Mouse (Mus musculus): ENCODE measurements around the gene Syde2.

Gene Syde2

DNA sequence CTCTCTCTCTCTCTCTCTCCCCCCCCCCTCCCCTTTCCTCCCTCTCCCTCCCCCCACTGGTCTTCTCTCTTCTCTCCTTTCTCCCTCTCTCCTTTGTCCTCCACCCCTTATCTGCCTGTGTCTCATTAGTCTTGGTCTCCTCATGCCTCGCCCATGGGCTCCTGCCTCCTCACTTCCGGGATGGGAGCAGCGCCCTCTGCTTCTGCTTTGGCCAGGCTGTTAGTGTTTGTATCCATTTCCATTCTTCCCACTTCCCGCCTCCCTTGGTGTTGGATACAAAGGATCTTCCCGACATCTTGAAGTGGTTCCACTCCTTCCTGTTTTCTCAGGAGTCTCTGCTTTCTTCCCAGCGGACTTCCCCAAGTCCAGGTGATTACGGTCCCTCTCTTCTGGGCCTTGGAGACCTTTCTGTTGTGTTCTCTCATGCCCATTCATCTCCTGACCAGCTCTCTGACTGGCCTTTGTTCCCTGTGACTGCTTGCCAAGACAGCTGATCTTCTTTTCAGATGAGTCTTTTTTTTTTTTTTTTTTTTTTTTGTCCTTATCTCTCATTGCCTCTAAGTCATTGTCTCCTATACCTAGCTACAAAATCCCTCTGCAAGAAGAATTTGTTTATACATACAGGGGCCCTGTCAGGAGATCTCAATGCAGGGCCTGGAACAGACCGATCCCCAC is 24.0 kb downstream of the Syde2 start:
- peaks cover 48% of the 10 kb centered on the region for H3K4me1 ChIP-seq (replicated peaks; ENCODE audit: low read depth, low read length)
- H3K27me3 ChIP-seq (ENCODE audit: insufficient read depth, low read length): no peaks in the 10 kb centered on the region
- H3K4me3 ChIP-seq (replicated peaks; ENCODE audit: low read length): no peak overlapping the region
- peaks cover 29% of the 10 kb centered on the region for H3K36me3 ChIP-seq (ENCODE audit: insufficient read depth, low read length)
- TF ChIP-seq NANOG (IDR thresholded peaks at IDR 0.05; ENCODE audit: borderline replicate concordance, low read length) (no peak), POU5F1 (IDR thresholded peaks at IDR 0.05; ENCODE audit: borderline replicate concordance, low read length) (no peak), CTCF (conservative IDR thresholded peaks at IDR 0.05; ENCODE audit: low read length) (no peak)
- H3K9me3 ChIP-seq (ENCODE audit: low read length): no peaks in the 10 kb centered on the region

DNA sequence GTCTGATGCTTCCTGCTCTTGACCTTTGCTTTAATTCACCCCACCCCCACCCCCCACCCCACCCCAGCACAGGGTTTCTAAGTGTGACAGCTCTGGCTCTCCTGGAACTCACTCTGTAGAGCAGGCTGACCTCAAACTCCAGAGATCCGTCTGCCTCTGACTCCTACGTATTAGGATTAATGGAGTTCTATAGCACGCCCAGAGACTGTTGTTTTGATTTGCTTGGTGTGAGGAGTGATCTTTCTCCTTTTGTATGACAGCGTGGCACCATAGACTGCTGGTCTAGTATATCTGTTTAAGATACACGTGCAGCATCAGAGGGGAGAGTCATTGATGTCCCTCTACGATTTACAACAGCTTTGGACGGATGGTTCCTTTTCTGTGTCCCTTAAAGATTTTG is 25.8 kb downstream of the Syde2 start:
- H3K36me3 ChIP-seq (ENCODE audit: insufficient read depth, low read length): peaks cover 19% of the 10 kb centered on the region
- H3K27me3 ChIP-seq (ENCODE audit: insufficient read depth, low read length): no peaks in the 10 kb centered on the region
- H3K9me3 ChIP-seq (ENCODE audit: low read length): no peaks in the 10 kb centered on the region

GRCm38 (mm10) chr3:146014321-146014720 is 26.7 kb downstream of the Syde2 start:
- Histone ChIP-seq H3K4me3 (replicated peaks; ENCODE audit: low read length) (no peak overlapping the region), H3K36me3 (ENCODE audit: insufficient read depth, low read length) (peaks cover 16% of the 10 kb centered on the region), H3K4me1 (replicated peaks; ENCODE audit: low read depth, low read length) (peaks cover 40% of the 10 kb centered on the region), H3K9me3 (ENCODE audit: low read length) (no peaks in the 10 kb centered on the region), H3K27me3 (ENCODE audit: insufficient read depth, low read length) (no peaks in the 10 kb centered on the region)
- TF ChIP-seq NANOG (IDR thresholded peaks at IDR 0.05; ENCODE audit: borderline replicate concordance, low read length) (no peak), CTCF (conservative IDR thresholded peaks at IDR 0.05; ENCODE audit: low read length) (no peak), POU5F1 (IDR thresholded peaks at IDR 0.05; ENCODE audit: borderline replicate concordance, low read length) (no peak)

More for the DNA sequence above, 25.8 kb downstream of the Syde2 start:
- peaks cover 43% of the 10 kb centered on the region for H3K4me1 ChIP-seq (replicated peaks; ENCODE audit: low read depth, low read length)
- TF ChIP-seq NANOG (IDR thresholded peaks at IDR 0.05; ENCODE audit: borderline replicate concordance, low read length): no peak
- H3K4me3 ChIP-seq (replicated peaks; ENCODE audit: low read length): no peak overlapping the region

- Histone ChIP-seq H3K4me3 (replicated peaks; ENCODE audit: low read length) (peak overlapping the region; percentile 41), H3K9me3 (ENCODE audit: low read length) (no peaks in the 10 kb centered on the region), H3K36me3 (ENCODE audit: insufficient read depth, low read length) (peaks cover 21% of the 10 kb centered on the region), H3K4me1 (replicated peaks; ENCODE audit: low read depth, low read length) (peaks cover 17% of the 10 kb centered on the region), H3K27me3 (ENCODE audit: insufficient read depth, low read length) (no peaks in the 10 kb centered on the region)
- TF ChIP-seq CTCF (conservative IDR thresholded peaks at IDR 0.05; ENCODE audit: low read length) (no peak), POU5F1 (IDR thresholded peaks at IDR 0.05; ENCODE audit: borderline replicate concordance, low read length) (no peak), NANOG (IDR thresholded peaks at IDR 0.05; ENCODE audit: borderline replicate concordance, low read length) (no peak)
These were observed 29.3 kb downstream of the Syde2 start for GRCm38 (mm10) chr3:146016979-146017378.

DNA sequence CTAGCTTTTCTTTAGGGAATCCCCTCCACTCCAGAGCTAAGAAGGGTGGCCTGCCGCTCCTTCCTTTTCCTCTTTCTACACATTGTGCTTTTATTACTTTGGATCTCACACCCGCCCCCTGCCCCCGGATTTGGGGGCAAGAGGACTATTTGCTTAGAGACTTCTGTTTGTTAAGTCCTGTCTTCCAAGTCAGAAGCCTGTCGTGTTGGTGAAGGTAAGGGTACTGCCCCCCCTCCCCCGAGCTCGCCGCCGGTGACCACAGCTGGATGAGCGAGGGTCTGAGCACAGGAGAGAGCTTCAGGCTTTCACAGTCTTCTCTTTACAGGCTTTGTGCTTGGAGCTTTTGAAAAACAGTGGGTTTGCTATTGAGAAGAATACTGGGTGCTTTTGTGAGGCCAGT is 29.9 kb downstream of the Syde2 start:
- Histone ChIP-seq H3K4me1 (replicated peaks; ENCODE audit: low read depth, low read length) (peaks cover 16% of the 10 kb centered on the region; the same call in 1 of the 2 replicates), H3K4me3 (replicated peaks; ENCODE audit: low read length) (no peak overlapping the region), H3K36me3 (ENCODE audit: insufficient read depth, low read length) (peaks cover 21% of the 10 kb centered on the region), H3K9me3 (ENCODE audit: low read length) (no peaks in the 10 kb centered on the region), H3K27me3 (ENCODE audit: insufficient read depth, low read length) (no peaks in the 10 kb centered on the region)
- no peak for TF ChIP-seq NANOG (IDR thresholded peaks at IDR 0.05; ENCODE audit: borderline replicate concordance, low read length)
- TF ChIP-seq CTCF (conservative IDR thresholded peaks at IDR 0.05; ENCODE audit: low read length): no peak
- TF ChIP-seq POU5F1 (IDR thresholded peaks at IDR 0.05; ENCODE audit: borderline replicate concordance, low read length): no peak

DNA sequence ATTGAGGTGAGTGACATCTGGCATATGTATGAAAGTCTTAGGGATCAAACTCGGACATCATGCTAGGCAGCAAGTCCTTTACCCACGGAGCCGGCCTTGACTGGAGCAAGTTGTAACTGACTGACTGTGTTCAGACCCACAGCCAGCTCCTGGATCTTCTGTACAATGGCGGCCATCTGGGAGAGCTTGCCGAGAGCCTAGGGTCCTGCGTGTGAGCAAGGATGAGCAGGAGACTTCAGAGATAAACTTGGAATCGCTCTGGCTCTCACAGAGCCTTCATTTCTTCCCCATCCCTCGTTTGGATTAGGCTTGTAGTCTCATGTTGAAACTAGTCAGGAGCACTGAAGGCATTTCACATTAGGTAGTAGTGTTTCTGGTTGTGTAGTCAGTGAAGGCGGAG is 34.6 kb downstream of the Syde2 start:
- no peak overlapping the region for H3K4me3 ChIP-seq (replicated peaks; ENCODE audit: low read length)
- H3K36me3 ChIP-seq (ENCODE audit: insufficient read depth, low read length): peaks cover 5% of the 10 kb centered on the region
- peaks cover 11% of the 10 kb centered on the region for H3K9me3 ChIP-seq (ENCODE audit: low read length)
- H3K4me1 ChIP-seq (replicated peaks; ENCODE audit: low read depth, low read length): peaks cover 14% of the 10 kb centered on the region
- TF ChIP-seq CTCF (conservative IDR thresholded peaks at IDR 0.05; ENCODE audit: low read length) (no peak), POU5F1 (IDR thresholded peaks at IDR 0.05; ENCODE audit: borderline replicate concordance, low read length) (no peak), NANOG (IDR thresholded peaks at IDR 0.05; ENCODE audit: borderline replicate concordance, low read length) (no peak)
- H3K27me3 ChIP-seq (ENCODE audit: insufficient read depth, low read length): no peaks in the 10 kb centered on the region

DNA sequence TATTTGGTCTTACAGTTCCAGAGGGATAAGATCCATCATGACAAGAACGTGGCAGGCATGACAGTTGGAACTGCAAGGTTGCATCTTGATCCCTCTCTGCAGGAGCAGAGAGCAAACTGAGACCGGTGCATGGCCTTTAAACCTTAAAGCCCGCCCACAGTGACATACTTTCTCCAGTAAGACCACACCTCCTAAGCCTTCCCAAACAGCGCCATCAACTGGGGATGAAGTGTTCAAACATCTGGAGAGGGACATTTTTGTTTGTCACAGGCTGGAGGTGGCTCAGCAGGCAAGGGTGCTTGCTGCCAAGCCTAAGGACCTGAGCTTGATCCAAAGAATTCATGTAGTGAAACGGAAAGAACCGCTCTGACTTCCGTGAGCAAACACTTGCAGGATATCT is 37.1 kb downstream of the Syde2 start:
- Histone ChIP-seq H3K9me3 (ENCODE audit: low read length) (peaks cover 17% of the 10 kb centered on the region), H3K36me3 (ENCODE audit: insufficient read depth, low read length) (peaks cover 3% of the 10 kb centered on the region)
- no peak; the same call in 1 of the 2 replicates for TF ChIP-seq CTCF (conservative IDR thresholded peaks at IDR 0.05; ENCODE audit: low read length)
- TF ChIP-seq POU5F1 (IDR thresholded peaks at IDR 0.05; ENCODE audit: borderline replicate concordance, low read length): no peak
- TF ChIP-seq NANOG (IDR thresholded peaks at IDR 0.05; ENCODE audit: borderline replicate concordance, low read length): no peak

DNA sequence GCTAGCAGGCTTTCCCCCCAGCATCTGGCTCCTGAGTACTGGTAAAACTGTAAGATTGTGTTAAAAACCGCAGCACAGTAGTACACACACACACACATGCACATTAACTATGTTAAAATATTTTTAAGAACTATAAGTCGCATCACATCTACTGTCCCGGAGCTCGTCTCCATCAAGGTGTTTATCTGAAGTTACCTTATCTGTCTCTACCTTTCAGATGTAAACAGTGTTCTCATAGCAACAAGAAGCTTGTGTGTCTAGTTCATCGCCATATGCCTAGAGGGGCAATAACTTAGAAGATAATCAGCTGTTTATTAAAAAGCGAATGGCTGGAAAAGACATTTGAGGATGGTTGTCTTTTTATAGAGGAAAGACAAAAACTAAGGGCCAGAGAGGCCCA is 37.8 kb downstream of the Syde2 start:
- no peak overlapping the region for H3K4me3 ChIP-seq (replicated peaks; ENCODE audit: low read length)
- peaks cover 20% of the 10 kb centered on the region for H3K4me1 ChIP-seq (replicated peaks; ENCODE audit: low read depth, low read length)
- no peak for TF ChIP-seq POU5F1 (IDR thresholded peaks at IDR 0.05; ENCODE audit: borderline replicate concordance, low read length)
- no peak for TF ChIP-seq CTCF (conservative IDR thresholded peaks at IDR 0.05; ENCODE audit: low read length)
- no peak for TF ChIP-seq NANOG (IDR thresholded peaks at IDR 0.05; ENCODE audit: borderline replicate concordance, low read length)
- peaks cover 17% of the 10 kb centered on the region for H3K9me3 ChIP-seq (ENCODE audit: low read length)
- H3K27me3 ChIP-seq (ENCODE audit: insufficient read depth, low read length): no peaks in the 10 kb centered on the region
- no peaks in the 10 kb centered on the region for H3K36me3 ChIP-seq (ENCODE audit: insufficient read depth, low read length)

More for the DNA sequence above, 37.1 kb downstream of the Syde2 start:
- peaks cover 20% of the 10 kb centered on the region for H3K4me1 ChIP-seq (replicated peaks; ENCODE audit: low read depth, low read length)
- no peak overlapping the region for H3K4me3 ChIP-seq (replicated peaks; ENCODE audit: low read length)
- H3K27me3 ChIP-seq (ENCODE audit: insufficient read depth, low read length): no peaks in the 10 kb centered on the region

- H3K9me3 ChIP-seq (ENCODE audit: low read length): peaks cover 17% of the 10 kb centered on the region
- H3K4me3 ChIP-seq (replicated peaks; ENCODE audit: low read length): no peak overlapping the region
- H3K4me1 ChIP-seq (replicated peaks; ENCODE audit: low read depth, low read length): peaks cover 20% of the 10 kb centered on the region
- H3K36me3 ChIP-seq (ENCODE audit: insufficient read depth, low read length): no peaks in the 10 kb centered on the region
- no peak for TF ChIP-seq NANOG (IDR thresholded peaks at IDR 0.05; ENCODE audit: borderline replicate concordance, low read length)
- TF ChIP-seq POU5F1 (IDR thresholded peaks at IDR 0.05; ENCODE audit: borderline replicate concordance, low read length): no peak
- no peak for TF ChIP-seq CTCF (conservative IDR thresholded peaks at IDR 0.05; ENCODE audit: low read length)
- no peaks in the 10 kb centered on the region for H3K27me3 ChIP-seq (ENCODE audit: insufficient read depth, low read length)
These were observed 39.4 kb downstream of the Syde2 start for GRCm38 (mm10) chr3:146027116-146027515.
